9 mouse cellular contexts compared by ENCODE assay signal in the genomic region with DNA sequence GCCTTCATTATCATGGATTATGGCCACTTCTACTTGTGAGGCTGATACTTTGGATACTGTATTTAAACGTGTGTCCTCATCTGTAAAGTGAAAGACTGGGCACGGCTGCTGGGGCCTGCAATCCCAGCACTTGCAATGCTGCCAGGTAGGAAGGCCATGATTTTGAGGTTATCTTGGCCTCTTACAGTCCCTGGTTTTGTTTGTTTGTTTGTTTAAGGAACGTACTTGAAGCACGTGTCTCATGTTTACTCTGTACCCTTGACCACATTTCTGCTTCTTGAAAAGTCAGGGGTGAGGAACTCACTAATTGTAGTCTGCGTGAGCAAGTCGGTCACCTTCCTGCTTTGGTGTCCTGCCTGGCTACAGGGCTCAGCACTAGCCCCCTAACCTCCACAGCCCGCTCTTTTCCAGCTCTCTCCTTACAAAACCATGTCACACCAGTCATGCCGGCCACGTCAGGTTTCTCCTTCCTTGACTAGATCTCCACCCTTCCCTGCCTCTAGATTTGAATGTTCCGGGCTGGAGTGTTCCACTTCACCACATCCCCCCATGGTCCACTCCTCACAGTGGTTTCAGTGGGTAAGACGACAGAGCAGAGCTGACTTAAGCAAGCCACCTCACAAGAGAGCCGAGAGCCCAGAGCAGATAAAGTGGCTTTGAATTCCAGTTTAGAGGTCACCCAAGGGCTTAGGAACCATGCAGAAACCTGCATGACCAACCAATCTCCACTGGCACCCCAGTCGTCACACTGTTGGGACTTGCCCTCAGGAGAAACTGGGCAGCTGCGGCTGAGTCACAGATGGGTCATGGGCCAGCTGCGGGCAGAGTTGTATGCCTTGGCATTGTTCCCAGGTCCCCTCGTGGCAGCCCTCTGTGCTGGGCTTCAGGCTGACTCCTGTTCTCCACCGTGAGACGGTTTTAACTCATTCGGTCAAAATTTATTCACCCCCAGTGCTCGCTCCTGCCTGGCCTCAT. TPM values are rescaled to one million over a fixed set of nuclear protein-coding genes. Genes with fewer than 3 reads are reported as not detected.
DNase-seq lines count a peak whose midpoint lies in the region; ATAC-seq and TF ChIP-seq lines count a peak whose summit lies in the region.
"Had no signal": no experiment of that assay in that cellular context is flagged by ENCODE, and none has a peak within 500 bp of the region (broad histone marks: within the 10 kb centered on the region; RNA-seq: fewer than 3 reads in every experiment).

No protein-coding gene starts in this region.

- no peak for ATAC-seq in heart, embryonic 13.5 days (ENCODE audit: extremely low read depth, insufficient number of reproducible peaks, low FRiP score, low TSS enrichment)
- peak; percentile 18; the same call in 1 of the 2 replicates for ATAC-seq in limb, embryonic 14.5 days (ENCODE audit: low FRiP score, low read depth)
- ATAC-seq in erythroid progenitor cell, adult 5-6 weeks (replicated peaks; ENCODE audit: low FRiP score, poor library complexity, severe bottlenecking) = no peak

- 53% methylated on average over 20 of the region's 20 CpGs for WGBS in heart, embryonic 13.5 days
- 63% methylated on average over 20 of the region's 20 CpGs for WGBS in limb, embryonic 14.5 days

- peaks cover 51% of the 10 kb centered on the region for H3K4me1 ChIP-seq in heart, embryonic 13.5 days
- peaks cover 19% of the 10 kb centered on the region for H3K4me1 ChIP-seq in limb, embryonic 14.5 days (ENCODE audit: control insufficient read depth, insufficient read depth, low read length)

- no peak for TF ChIP-seq CTCF in gastrocnemius, adult 2 months (IDR thresholded peaks at IDR 0.05)

- peak; percentile 52 for DNase-seq in gastrocnemius, adult 2 months
- no peak for DNase-seq in gastrocnemius, adult 18-20 months (ENCODE audit: low spot score)
- peak; percentile 41 for DNase-seq in ovary, adult 18-20 months (ENCODE audit: low spot score)
- DNase-seq in ovary, postnatal 14 days (ENCODE audit: low spot score) = no peak
- peak; percentile 57 for DNase-seq in limb, embryonic 14.5 days (ENCODE audit: low spot score)
- no peak for DNase-seq in spleen, adult 12 weeks (ENCODE audit: low spot score)

- intact Hi-C loops in gastrocnemius, adult 2 months (cut with DNase I) = no loop called here

- H3K27me3 ChIP-seq in heart, embryonic 13.5 days (replicated peaks) = peaks cover 10% of the 10 kb centered on the region
- no peaks in the 10 kb centered on the region for H3K27me3 ChIP-seq in limb, embryonic 14.5 days (ENCODE audit: control insufficient read depth, insufficient read depth, low read length)
- H3K27me3 ChIP-seq: midbrain, embryonic 12.5 days had no signal

- no peak overlapping the region for H3K4me3 ChIP-seq in gastrocnemius, adult 2 months
- H3K4me3 ChIP-seq in heart, embryonic 13.5 days = no peak overlapping the region
- no peak overlapping the region for H3K4me3 ChIP-seq in limb, embryonic 14.5 days (replicated peaks; ENCODE audit: low read length)
- H3K4me3 ChIP-seq: midbrain, embryonic 12.5 days had no signal

- peak overlapping the region; percentile 94; the same call in 1 of the 2 replicates for H3K27ac ChIP-seq in gastrocnemius, adult 2 months
- peak overlapping the region; percentile 82 for H3K27ac ChIP-seq in heart, embryonic 13.5 days (replicated peaks)
- H3K27ac ChIP-seq in limb, embryonic 14.5 days (replicated peaks; ENCODE audit: low read depth, low read length) = no peak overlapping the region
- H3K27ac ChIP-seq: midbrain, embryonic 12.5 days had no signal

- peaks cover 19% of the 10 kb centered on the region for H3K36me3 ChIP-seq in heart, embryonic 13.5 days
- H3K36me3 ChIP-seq in limb, embryonic 14.5 days (ENCODE audit: control insufficient read depth, insufficient read depth, low read length) = peaks cover 3% of the 10 kb centered on the region; the same call in 1 of the 2 replicates

- no peak for TF ChIP-seq POLR2A in limb, embryonic 14.5 days (IDR thresholded peaks at IDR 0.05; ENCODE audit: borderline replicate concordance, extremely low read depth, insufficient read depth, insufficient read length)

- peak overlapping the region; percentile 10 for H3K4me2 ChIP-seq in heart, embryonic 13.5 days
- no peak overlapping the region for H3K4me2 ChIP-seq in limb, embryonic 14.5 days (replicated peaks; ENCODE audit: low read depth, low read length, severe bottlenecking)
- H3K4me2 ChIP-seq: midbrain, embryonic 12.5 days had no signal

- 0 out of 2 replicates have a peak, but pooled peaks cover 4% of the 10 kb centered on the region for H3K9me3 ChIP-seq in heart, embryonic 13.5 days
- no peaks in the 10 kb centered on the region for H3K9me3 ChIP-seq in limb, embryonic 14.5 days (ENCODE audit: control insufficient read depth, low read length)
- H3K9me3 ChIP-seq: midbrain, embryonic 12.5 days had no signal

- peak overlapping the region; percentile 17; the same call in 1 of the 2 replicates for H3K9ac ChIP-seq in heart, embryonic 13.5 days
- no peak overlapping the region for H3K9ac ChIP-seq in limb, embryonic 14.5 days (ENCODE audit: low read depth, low read length, severe bottlenecking)
- H3K9ac ChIP-seq: midbrain, embryonic 12.5 days had no signal

RNA-seq across cellular contexts. Expression of a gene that starts 37.3 kb away (rescaled TPM):
- total RNA-seq in gastrocnemius, adult 2 months (2021) = 1 to 10 TPM; 1.7 to 2.1 TPM
- 1 to 10 TPM; 1.3 to 1.9 TPM for total RNA-seq in gastrocnemius, adult 18-20 months (2021)
- polyA plus RNA-seq in heart, embryonic 13.5 days (2015; fragmentation: Nextera tagmentation; extraction: Ambion mirVana) = 19.6 and 20.9 TPM in 2 replicates
- 39.4 and 45.2 TPM in 2 replicates for polyA plus RNA-seq in limb, embryonic 14.5 days (2012; rRNA removed)
- 16.9 and 24.5 TPM in 2 replicates for polyA plus RNA-seq in limb, embryonic 14.5 days (2014; fragmentation: Nextera tagmentation; extraction: Ambion mirVana)
- total RNA-seq in erythroid progenitor cell, adult 5-6 weeks (2015; ENCODE audit: low replicate concordance) = 0.42 TPM in 1 of 2 replicates, not detected in the other
- 5.3 TPM in 1 of 2 replicates, not detected in the other for total RNA-seq in erythroid progenitor cell, adult 5-6 weeks (2017; ENCODE audit: low replicate concordance)

Comparison
In these comparisons a context has a peak if more than half of its experiments do, and no peak if none do; other contexts are left out.
1. DNase-seq: peak in gastrocnemius, adult 2 months (single experiment), ovary, adult 18-20 months (single experiment) and limb, embryonic 14.5 days (single experiment); none in gastrocnemius, adult 18-20 months (single experiment), ovary, postnatal 14 days (single experiment) and spleen, adult 12 weeks (single experiment).